ENCODE assay signal across 8 mouse cellular contexts in genomic region chr12:72536021-72536597, GRCm38 (mm10). TPM values are rescaled to one million over a fixed set of nuclear protein-coding genes. Genes with fewer than 3 reads are reported as not detected.
A peak's percentile ranks its signal among the peaks of the same experiment; 100 is the strongest.
DNase-seq lines count a peak whose midpoint lies in the region; ATAC-seq lines count a peak whose summit lies in the region.

TSS of gene Pcnx4 (plus strand) at chr12:72536383.

- no peaks in the 10 kb centered on the region for H3K36me3 ChIP-seq in hindbrain, embryonic 15.5 days

- WGBS in hindbrain, embryonic 15.5 days = 1% methylated on average over 45 of the region's 45 CpGs

- H3K4me1 ChIP-seq in hindbrain, embryonic 15.5 days (replicated peaks) = peaks cover 13% of the 10 kb centered on the region

- H3K9me3 ChIP-seq in hindbrain, embryonic 15.5 days = no peaks in the 10 kb centered on the region

- peak; percentile 94 for DNase-seq in T-cell, adult 2 months (ENCODE audit: low spot score)
- peak; percentile 93 to 96 for DNase-seq in cerebellum, postnatal 36 days
- peak; percentile 91 to 96 for DNase-seq in frontal cortex, postnatal 36 days (ENCODE audit: low spot score in 2 of 2)
- peak; percentile 93 for DNase-seq in left cerebral cortex, adult 11 months (ENCODE audit: low spot score)
- DNase-seq in lung, postnatal 4 days = peak; percentile 98
- peak; percentile 93 for DNase-seq in retina, postnatal 7 days (ENCODE audit: low read depth, low spot score)
- DNase-seq in urinary bladder, adult 2 months (ENCODE audit: low spot score) = peak; percentile 95

- peak within 1 kb of the TSS; percentile 74 for H3K4me2 ChIP-seq in hindbrain, embryonic 15.5 days

- peak within 1 kb of the TSS; percentile 57 for H3K4me3 ChIP-seq in hindbrain, embryonic 15.5 days

- H3K9ac ChIP-seq in hindbrain, embryonic 15.5 days = peak within 1 kb of the TSS; percentile 53

- no peaks in the 10 kb centered on the region for H3K27me3 ChIP-seq in hindbrain, embryonic 15.5 days

- ATAC-seq in hindbrain, embryonic 15.5 days (ENCODE audit: low FRiP score, low read depth) = peak; percentile 99

- H3K27ac ChIP-seq in hindbrain, embryonic 15.5 days (replicated peaks) = peak within 1 kb of the TSS; percentile 69

RNA-seq across cellular contexts. Expression of gene Pcnx4, which starts in this region (rescaled TPM):
- polyA plus RNA-seq in hindbrain, embryonic 15.5 days (2015; fragmentation: Nextera tagmentation; extraction: Ambion mirVana) = 24.2 and 24.4 TPM in 2 replicates
- polyA plus RNA-seq in urinary bladder, adult 2 months (2012; rRNA removed) = 7.9 and 9.0 TPM in 2 replicates

Comparison
In these comparisons a context has a peak if more than half of its experiments do, and no peak if none do; other contexts are left out.
1. Peak in every context shown above with its lines: DNase-seq, ATAC-seq, H3K4me3 ChIP-seq and H3K27ac ChIP-seq.